Mouse (Mus musculus) megakaryocyte, adult 5-6 weeks (primary cell): ENCODE measurements at regions not wholly inside any gene's neighbourhood (a gene's known extent, or its start where the extent isn't known, plus 50 kb on each side); places are given as distances from the start of the nearest gene placed in this dataset.

Source experiments
- ATAC-seq: 2 replicates; pipeline ENCODE4 v1.8.0; 2016; ENCODE audit warnings: mild to moderate bottlenecking, inconsistent platforms; ENCODE audit not compliant: poor library complexity, severe bottlenecking

- ATAC-seq = no peak
These were observed 455.5 kb downstream of the Irx1 start for GRCm38 (mm10) chr13:71507956-71508401.

GRCm38 (mm10) chr13:71507421-71507931, 456.0 kb downstream of the Irx1 start:
- ATAC-seq = no peak

- ATAC-seq = no peak
These were observed 456.7 kb downstream of the Irx1 start for GRCm38 (mm10) chr13:71506777-71507176.

- ATAC-seq = no peak
These were observed 473.8 kb downstream of the Irx1 start for GRCm38 (mm10) chr13:71489773-71490172.

GRCm38 (mm10) chr13:71481205-71481604, 482.3 kb downstream of the Irx1 start:
- ATAC-seq = no peak

- ATAC-seq = no peak
These were observed 502.0 kb downstream of the Irx1 start for GRCm38 (mm10) chr13:71461552-71461951.

- ATAC-seq = no peak
These were observed 502.9 kb downstream of the Irx1 start for GRCm38 (mm10) chr13:71460607-71461006.

GRCm38 (mm10) chr13:71460097-71460496, 503.4 kb downstream of the Irx1 start:
- no peak for ATAC-seq

- ATAC-seq = no peak
These were observed 504.4 kb downstream of the Irx1 start for GRCm38 (mm10) chr13:71459022-71459536.

- ATAC-seq = no peak
These were observed 505.2 kb downstream of the Irx1 start for GRCm38 (mm10) chr13:71458061-71458935.

GRCm38 (mm10) chr13:71457550-71457949, 506.0 kb downstream of the Irx1 start:
- ATAC-seq = no peak

- ATAC-seq = no peak
These were observed 511.3 kb downstream of the Irx1 start for GRCm38 (mm10) chr13:71452258-71452657.

- ATAC-seq = no peak
These were observed 525.9 kb downstream of the Irx1 start for GRCm38 (mm10) chr13:71437601-71438099.

GRCm38 (mm10) chr13:71403654-71404560, 559.6 kb downstream of the Irx1 start:
- no peak for ATAC-seq

- ATAC-seq = no peak
These were observed 552.2 kb upstream of the Adamts16 start for GRCm38 (mm10) chr13:71393716-71394309.

- ATAC-seq = no peak
These were observed 537.0 kb upstream of the Adamts16 start for GRCm38 (mm10) chr13:71378641-71379040.

GRCm38 (mm10) chr13:71375909-71376606, 534.4 kb upstream of the Adamts16 start:
- ATAC-seq = no peak

- ATAC-seq = no peak
These were observed 531.4 kb upstream of the Adamts16 start for GRCm38 (mm10) chr13:71372701-71373685.

- no peak for ATAC-seq
These were observed 528.2 kb upstream of the Adamts16 start for GRCm38 (mm10) chr13:71369832-71370231.
